Mouse (Mus musculus): ENCODE data around the gene Guca2b.
"Not testable (repeated sequence)": the region's sequence is repeated elsewhere in the genome, so short reads cannot be mapped to it uniquely, and the experiment has no call there.

Gene Guca2b

GRCm38 (mm10) chr4:119658246-119658645 lies 508 bp downstream of the Guca2b start:
- no peak for DNase-seq (ENCODE audit: extremely low read depth, low read depth, low spot score)

- no peak for DNase-seq (ENCODE audit: extremely low read depth, low read depth, low spot score)
Observed at GRCm38 (mm10) chr4:119657011-119657410, 1.7 kb downstream of the Guca2b start.

GRCm38 (mm10) chr4:119642666-119643065 lies 16.1 kb downstream of the Guca2b start:
- DNase-seq (ENCODE audit: extremely low read depth, low read depth, low spot score) = no peak

- DNase-seq (ENCODE audit: extremely low read depth, low read depth, low spot score) = no peak
Observed at GRCm38 (mm10) chr4:119638656-119639055, 20.1 kb downstream of the Guca2b start.

GRCm38 (mm10) chr4:119637946-119638345 lies 20.8 kb downstream of the Guca2b start:
- no peak for DNase-seq (ENCODE audit: extremely low read depth, low read depth, low spot score)

- no peak for DNase-seq (ENCODE audit: extremely low read depth, low read depth, low spot score)
Observed at GRCm38 (mm10) chr4:119637176-119637845, 21.4 kb downstream of the Guca2b start, which contains the start of gene Guca2a. Guca2a (plus strand) TSS chr4:119637704.

GRCm38 (mm10) chr4:119636731-119637130 lies 22.0 kb downstream of the Guca2b start:
- DNase-seq (ENCODE audit: extremely low read depth, low read depth, low spot score) = no peak

GRCm38 (mm10) chr4:119635686-119636085 lies 23.1 kb downstream of the Guca2b start:
- DNase-seq (ENCODE audit: extremely low read depth, low read depth, low spot score) = no peak

GRCm38 (mm10) chr4:119634908-119635660 lies 23.7 kb downstream of the Guca2b start:
- DNase-seq (ENCODE audit: extremely low read depth, low read depth, low spot score) = no peak

- DNase-seq (ENCODE audit: extremely low read depth, low read depth, low spot score) = no peak
Observed at GRCm38 (mm10) chr4:119633948-119634347, 24.8 kb downstream of the Guca2b start.

- no peak for DNase-seq (ENCODE audit: extremely low read depth, low read depth, low spot score)
Observed at GRCm38 (mm10) chr4:119633342-119633741, 25.4 kb downstream of the Guca2b start.

- no peak for DNase-seq (ENCODE audit: extremely low read depth, low read depth, low spot score)
Observed at GRCm38 (mm10) chr4:119632721-119633120, 26.0 kb downstream of the Guca2b start.

GRCm38 (mm10) chr4:119631115-119631919 lies 27.4 kb downstream of the Guca2b start:
- DNase-seq (ENCODE audit: extremely low read depth, low read depth, low spot score) = no peak

- not testable (repeated sequence) for DNase-seq (ENCODE audit: extremely low read depth, low read depth, low spot score)
Observed at GRCm38 (mm10) chr4:119628363-119628762, 30.4 kb downstream of the Guca2b start.

GRCm38 (mm10) chr4:119627317-119627716 lies 31.4 kb downstream of the Guca2b start:
- DNase-seq (ENCODE audit: extremely low read depth, low read depth, low spot score) = no peak

- no peak for DNase-seq (ENCODE audit: extremely low read depth, low read depth, low spot score)
Observed at GRCm38 (mm10) chr4:119626876-119627275, 31.9 kb downstream of the Guca2b start.

GRCm38 (mm10) chr4:119626081-119626645 lies 32.6 kb downstream of the Guca2b start:
- no peak for DNase-seq (ENCODE audit: extremely low read depth, low read depth, low spot score)

- DNase-seq (ENCODE audit: extremely low read depth, low read depth, low spot score) = no peak
Observed at GRCm38 (mm10) chr4:119614724-119615123, 44.0 kb downstream of the Guca2b start.

GRCm38 (mm10) chr4:119614078-119614477 lies 44.7 kb downstream of the Guca2b start:
- DNase-seq (ENCODE audit: extremely low read depth, low read depth, low spot score) = no peak

- DNase-seq (ENCODE audit: extremely low read depth, low read depth, low spot score) = no peak
Observed at GRCm38 (mm10) chr4:119609488-119609887, 49.3 kb downstream of the Guca2b start.
